Mouse (Mus musculus): ENCODE measurements around the gene Fbxo34.

GRCm38 (mm10) chr14:47461997-47462396, 11.8 kb downstream of the Fbxo34 start:
- TF ChIP-seq POLR2A (IDR thresholded peaks at IDR 0.05; ENCODE audit: control insufficient read depth, extremely low read depth, insufficient read depth, low read length, poor library complexity) (no peak), CTCF (IDR thresholded peaks at IDR 0.05; ENCODE audit: borderline replicate concordance, control insufficient read depth, extremely low read depth, insufficient read depth, low read length, poor library complexity) (no peak)
